Mouse (Mus musculus): ENCODE data around the gene Tas2r135.

Gene Tas2r135

DNA sequence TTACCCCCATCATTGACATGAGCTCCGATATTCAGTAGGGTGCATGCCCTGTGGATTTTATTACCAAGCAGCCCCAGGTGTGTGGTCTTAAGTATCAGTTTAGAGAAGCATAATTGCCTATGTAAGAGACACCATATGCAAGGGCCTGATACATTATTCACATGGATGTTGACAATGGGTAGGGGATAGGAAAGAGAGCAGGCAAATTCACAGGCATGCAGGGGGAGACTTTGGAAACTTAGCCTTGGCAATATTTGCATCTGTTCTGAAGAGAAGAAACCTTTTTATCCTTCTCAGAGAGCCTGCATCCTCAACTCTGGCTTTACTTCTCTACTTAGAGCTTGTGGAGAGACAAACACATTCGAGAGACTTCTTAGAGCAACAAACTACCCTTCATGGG, at the start of gene Tas2r135:
Gene Tas2r135 (plus strand): TSS at position 301 of the 400 bp plus-strand sequence.
- 98% methylated on average over 2 of the region's 2 CpGs for WGBS

GRCm38 (mm10) chr6:42355794-42356600, 49.2 kb upstream of the Tas2r135 start:
- 96% methylated on average over 13 of the region's 13 CpGs for WGBS

GRCm38 (mm10) chr6:42356913-42357312, 48.3 kb upstream of the Tas2r135 start:
- 94% methylated on average over 5 of the region's 5 CpGs for WGBS

DNA sequence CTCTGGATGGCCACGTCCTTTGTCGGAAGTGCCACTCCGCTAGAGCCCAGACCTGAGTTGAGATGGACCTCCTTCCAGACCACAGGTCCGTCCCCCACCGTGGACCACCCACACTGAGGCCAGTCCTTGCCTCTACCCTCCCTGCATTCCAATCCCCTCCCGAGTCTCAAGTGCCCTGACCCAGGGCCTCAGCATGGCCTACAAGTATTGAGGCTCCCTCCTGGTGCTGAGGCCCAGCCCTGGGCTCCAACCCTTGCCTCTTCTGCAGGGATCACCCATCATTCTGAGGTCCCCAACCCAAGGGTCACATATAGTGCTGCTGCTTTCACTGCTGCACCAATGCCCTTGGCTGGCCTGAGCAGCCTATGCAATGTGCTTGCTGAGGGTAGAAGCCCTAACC, 47.3 kb upstream of the Tas2r135 start:
- 85% methylated on average over 6 of the region's 6 CpGs for WGBS

- 92% methylated on average over 12 of the region's 12 CpGs for WGBS
Observed at GRCm38 (mm10) chr6:42358901-42359300, 46.3 kb upstream of the Tas2r135 start.

DNA sequence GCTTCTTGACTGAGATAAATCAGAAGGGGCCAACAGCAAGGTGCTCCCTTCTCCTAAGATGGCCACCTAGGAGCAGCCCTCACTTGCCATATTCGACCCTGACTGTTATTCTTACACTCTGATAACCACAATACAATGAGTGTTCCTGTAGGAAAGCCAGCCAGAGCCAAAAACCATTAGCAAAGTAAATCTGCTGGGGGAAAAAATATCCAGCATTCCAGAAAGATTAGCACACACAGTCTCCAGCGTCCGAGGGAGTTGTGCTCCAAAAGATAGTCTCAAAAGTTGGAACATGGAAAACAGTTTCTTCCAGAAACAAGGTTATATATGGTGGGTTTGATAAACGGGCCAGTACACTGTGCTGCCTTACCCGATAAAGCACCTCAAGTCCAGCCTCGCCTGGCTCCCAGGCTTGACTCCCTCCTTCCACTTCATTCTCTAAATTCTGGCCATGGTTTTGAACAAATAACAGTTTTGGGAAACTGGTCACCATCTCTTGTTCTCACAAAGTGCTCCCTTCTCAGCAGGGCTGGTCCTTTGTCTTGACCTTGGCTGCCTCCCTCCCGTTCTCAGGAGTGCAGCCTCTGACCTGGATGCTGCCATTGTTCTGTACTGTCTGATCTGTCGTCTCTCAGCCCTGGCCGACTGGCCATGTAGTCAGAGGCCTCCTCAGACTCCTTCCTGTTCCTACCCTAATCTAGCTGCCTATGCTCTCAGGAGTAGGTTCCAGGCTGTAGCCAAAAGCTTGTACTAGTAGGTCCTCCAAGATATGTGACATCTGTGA, 45.7 kb upstream of the Tas2r135 start:
- 68% methylated on average over 9 of the region's 9 CpGs for WGBS

DNA sequence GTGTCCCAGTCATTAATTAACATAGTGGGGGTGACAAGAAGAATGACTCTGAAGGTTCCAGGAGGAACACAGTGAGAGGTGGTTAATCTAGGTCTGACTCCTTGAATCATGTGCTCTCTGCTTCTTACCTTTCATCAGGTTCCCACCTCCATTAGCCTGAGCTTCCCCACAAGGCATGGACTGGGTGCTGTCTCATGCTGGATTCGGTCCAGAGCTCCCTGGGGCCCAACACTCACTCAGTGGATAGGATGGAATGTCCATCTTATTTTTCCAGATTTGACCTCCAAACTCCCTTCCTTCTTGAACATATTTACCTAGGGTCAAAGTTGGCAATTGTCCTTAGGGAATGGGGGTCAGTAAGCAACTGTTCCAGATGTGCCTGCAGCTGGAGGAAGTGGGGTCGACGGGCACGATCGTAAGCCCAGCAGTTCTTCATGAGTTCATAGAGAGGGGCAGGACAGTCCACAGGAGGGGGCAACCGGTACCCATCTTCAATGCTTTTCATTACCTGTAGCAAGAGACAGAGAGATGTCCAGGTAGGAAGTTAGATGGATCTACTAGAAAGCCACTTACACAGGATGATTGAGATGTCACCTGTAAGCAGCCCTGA, 44.9 kb upstream of the Tas2r135 start:
- 85% methylated on average over 6 of the region's 6 CpGs for WGBS

GRCm38 (mm10) chr6:42361041-42361895, 44.0 kb upstream of the Tas2r135 start:
- WGBS: 86% methylated on average over 13 of the region's 13 CpGs

GRCm38 (mm10) chr6:42362074-42362473, 43.2 kb upstream of the Tas2r135 start:
- 74% methylated on average over 1 of the region's 1 CpGs for WGBS

DNA sequence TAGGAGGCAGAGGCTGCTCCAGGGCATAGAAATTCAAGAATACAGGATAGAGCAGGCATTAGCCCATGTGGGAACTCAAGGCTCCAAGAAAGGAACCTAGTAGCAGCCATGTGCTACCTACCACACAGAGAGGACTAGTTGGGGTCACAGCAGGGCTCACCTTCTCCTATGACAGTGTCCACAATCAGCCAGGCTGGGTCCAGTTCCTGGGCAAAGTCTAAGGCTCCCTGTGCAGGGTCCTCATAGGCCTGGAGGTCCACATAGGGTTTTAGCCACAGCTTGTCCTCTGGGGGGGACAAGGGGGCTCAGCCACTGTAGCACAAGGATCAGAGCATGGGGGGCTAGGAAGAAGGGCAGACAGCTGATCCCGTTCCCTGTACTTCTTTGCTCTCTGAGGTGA, 42.7 kb upstream of the Tas2r135 start:
- WGBS: 91% methylated on average over 1 of the region's 1 CpGs

DNA sequence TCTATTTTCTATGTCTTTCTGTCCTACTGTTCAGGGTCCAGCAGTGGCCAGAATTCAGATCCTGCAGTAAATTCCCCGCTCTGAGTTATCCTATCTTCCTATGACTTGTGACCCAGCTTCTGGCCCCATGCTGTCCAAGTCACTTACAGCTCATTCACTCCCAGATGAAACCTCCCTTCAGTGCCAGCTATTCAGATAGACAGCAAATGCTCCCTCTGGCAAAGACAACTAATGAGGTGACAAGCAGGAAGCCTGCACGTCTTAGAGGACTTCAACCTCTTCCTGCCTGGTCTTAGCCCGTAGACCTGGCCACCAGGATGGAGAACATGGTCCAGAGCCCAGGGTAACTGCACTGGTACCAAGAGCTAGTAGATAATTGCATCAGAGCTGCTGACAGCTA, 42.3 kb upstream of the Tas2r135 start:
- 62% methylated on average over 3 of the region's 3 CpGs for WGBS

DNA sequence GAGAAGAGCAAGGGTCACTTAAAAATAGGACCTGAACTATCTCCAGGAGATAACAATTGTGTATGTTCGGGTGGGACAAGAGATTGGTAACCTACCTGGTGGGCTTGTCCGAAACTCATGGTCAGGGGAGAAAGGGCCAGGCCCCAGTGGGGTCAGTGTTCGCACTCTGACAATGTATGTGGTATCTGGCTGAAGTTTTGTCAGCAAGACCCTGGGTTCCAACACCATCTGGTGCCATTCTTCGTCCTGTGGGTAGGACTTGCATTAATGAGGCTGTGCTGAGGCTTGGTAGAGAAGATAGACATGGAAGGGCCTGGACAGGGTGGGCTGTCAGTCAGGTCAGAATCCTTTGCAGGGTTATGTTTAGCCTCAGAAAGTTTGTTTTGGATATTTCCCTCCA, 41.2 kb upstream of the Tas2r135 start:
- WGBS: 86% methylated on average over 4 of the region's 4 CpGs

DNA sequence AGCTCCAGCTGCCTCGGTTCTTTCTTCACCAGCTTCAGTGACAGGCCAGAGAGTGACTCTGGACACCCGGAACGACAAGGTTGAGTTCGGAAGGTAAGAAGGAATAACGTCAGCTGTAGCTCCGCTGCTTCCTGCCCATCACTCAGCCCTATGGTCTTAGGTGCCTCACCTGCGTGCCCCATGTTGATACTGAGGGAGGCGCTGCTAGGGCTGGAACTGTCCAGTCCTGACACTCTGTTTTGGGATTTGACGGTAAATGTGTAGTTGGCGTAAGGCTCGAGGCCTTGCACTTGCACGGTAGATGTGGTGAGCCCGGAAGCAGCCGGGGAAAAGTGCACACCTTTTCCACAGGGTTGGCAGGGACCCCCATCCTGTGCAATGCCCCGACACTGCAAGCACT, 40.6 kb upstream of the Tas2r135 start:
- 94% methylated on average over 15 of the region's 15 CpGs for WGBS

- WGBS: 94% methylated on average over 6 of the region's 6 CpGs
Observed at GRCm38 (mm10) chr6:42365215-42365614, 40.0 kb upstream of the Tas2r135 start.

DNA sequence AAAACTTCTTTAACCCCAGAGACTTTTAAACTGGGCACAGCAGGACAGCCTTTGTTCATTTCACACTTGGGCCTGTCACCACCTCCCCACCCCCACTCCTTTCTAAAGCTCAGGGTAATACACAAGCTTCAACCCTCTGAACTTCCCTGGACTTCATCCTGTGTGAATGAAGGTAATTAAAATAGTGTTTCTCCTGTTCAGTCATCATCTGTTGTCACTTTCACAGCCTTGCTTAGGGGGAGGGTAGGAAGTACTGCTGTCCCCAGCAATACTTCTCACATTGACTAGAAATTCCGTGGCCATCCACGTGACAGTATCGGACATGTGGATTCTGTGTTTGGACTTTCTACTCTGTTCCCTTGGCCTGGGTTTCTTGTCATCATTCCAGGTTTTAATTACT, 35.4 kb upstream of the Tas2r135 start:
- 32% methylated on average over 3 of the region's 3 CpGs for WGBS

- WGBS: 76% methylated on average over 4 of the region's 4 CpGs
Observed at GRCm38 (mm10) chr6:42370630-42371363, 34.4 kb upstream of the Tas2r135 start.

GRCm38 (mm10) chr6:42372001-42372400, 33.2 kb upstream of the Tas2r135 start:
- 40% methylated on average over 3 of the region's 3 CpGs for WGBS

DNA sequence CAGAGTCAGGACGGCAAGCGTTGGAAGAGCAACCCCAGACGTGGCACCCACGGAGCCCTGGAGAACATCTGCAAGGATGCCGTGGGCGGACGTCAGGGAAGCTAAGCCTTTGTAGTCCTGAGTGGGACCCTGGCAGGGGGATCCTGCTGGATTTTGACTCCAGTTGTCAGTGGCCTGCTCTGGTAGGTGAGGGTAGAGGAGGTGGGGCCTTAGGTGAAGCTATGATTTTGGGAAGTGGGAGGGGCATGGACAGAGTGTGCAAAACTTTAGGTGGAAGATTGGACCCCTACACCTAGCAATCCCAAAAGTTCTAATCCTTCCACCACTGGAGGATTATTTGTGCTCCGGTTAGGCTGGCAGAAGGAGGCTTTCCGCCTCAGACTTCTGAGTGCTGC, 32.8 kb upstream of the Tas2r135 start:
- 56% methylated on average over 9 of the region's 9 CpGs for WGBS

DNA sequence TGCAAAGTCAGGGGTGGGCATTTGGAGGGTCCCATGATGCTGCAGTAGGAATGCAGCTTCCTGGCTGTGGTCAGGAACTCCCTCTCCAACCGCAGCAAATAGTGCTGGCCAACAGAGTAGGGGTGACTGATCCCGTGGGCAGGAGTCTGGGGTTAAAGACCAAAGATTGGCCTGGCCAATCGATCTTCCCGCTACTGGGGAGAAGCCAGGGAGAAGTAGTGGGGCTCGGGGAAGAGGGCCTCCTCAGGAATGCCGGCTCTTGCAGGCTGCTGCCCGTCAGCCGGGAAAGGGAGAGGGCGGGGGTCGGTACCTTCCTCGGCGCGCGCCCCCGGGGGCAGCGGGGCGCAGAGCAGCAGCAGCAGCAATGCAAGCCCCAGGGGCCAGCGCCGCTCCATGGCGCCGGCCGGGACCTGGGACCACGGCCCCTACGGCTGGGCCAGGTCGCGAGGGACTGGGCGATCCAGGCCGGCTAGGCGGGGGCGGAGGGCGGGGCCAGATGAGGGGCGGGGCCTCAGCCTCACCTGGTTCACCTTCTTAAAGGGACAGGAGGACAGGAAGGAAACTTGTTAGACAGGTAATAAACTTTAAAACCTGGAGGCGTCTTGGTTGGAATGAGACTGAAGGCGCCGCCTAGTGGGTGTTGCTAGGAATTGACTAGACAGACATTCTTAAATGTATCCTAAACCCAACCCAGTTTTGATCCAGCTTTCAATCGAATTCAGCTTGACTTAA, 32.3 kb upstream of the Tas2r135 start, which contains the start of gene Epha1:
Gene Epha1 (minus strand): TSS at position 453 of the 732 bp plus-strand sequence.
- WGBS: 1% methylated on average over 36 of the region's 36 CpGs
